Mouse (Mus musculus): ENCODE data around the gene Acoxl.

- TF ChIP-seq POLR2A (IDR thresholded peaks at IDR 0.05; ENCODE audit: low read depth, low read length), result no peak
- no peak for TF ChIP-seq CTCF (IDR thresholded peaks at IDR 0.05; ENCODE audit: extremely low read depth, insufficient read depth, insufficient read length, insufficient replicate concordance)
Observed at GRCm38 (mm10) chr2:127961802-127962433, 123.2 kb downstream of the Acoxl start.
